Mouse (Mus musculus): Measurements from ENCODE around the gene Tll2. TPM values are rescaled to one million over a fixed set of nuclear protein-coding genes. Genes with fewer than 3 reads are reported as not detected.

Gene Tll2
- polyA plus RNA-seq, 1 experiment from 2014 or later = not detected

DNA sequence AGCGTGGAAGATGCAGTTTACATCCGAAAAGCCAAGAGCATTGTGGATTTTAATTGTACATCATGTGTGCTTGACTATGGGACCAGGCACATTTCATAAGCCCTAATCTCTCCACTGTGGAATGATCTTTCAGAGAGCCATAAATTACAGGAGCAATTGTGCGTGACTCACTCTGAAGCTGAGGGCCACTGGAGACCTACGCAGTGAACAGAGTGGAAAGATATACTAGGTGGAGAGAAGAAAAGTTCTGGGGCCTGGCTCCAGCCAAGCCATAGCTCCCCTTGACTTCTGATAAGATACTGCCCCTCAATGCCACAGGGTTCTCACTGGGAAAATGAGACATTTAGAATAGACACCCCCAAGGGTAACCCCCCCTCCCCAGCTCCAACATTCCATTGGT, 13.7 kb downstream of the Tll2 start:
- peaks cover 6% of the 10 kb centered on the region; the same call in 1 of the 2 replicates for H3K4me1 ChIP-seq (replicated peaks; ENCODE audit: insufficient read depth, low read length)
- no peak overlapping the region for H3K9ac ChIP-seq (ENCODE audit: low read depth, low read length)
- ATAC-seq (replicated peaks; ENCODE audit: low FRiP score, low read depth) (no peak), DNase-seq (ENCODE audit: low spot score) (no peak)
- no peak overlapping the region for H3K27ac ChIP-seq
- no peaks in the 10 kb centered on the region for H3K9me3 ChIP-seq (replicated peaks; ENCODE audit: low read length)
- no peaks in the 10 kb centered on the region for H3K27me3 ChIP-seq (ENCODE audit: insufficient read depth, low read length)
- no peaks in the 10 kb centered on the region for H3K36me3 ChIP-seq (ENCODE audit: insufficient read depth, low read length)
- H3K4me3 ChIP-seq (replicated peaks; ENCODE audit: low read depth, low read length) = no peak overlapping the region
- TF ChIP-seq CTCF (IDR thresholded peaks at IDR 0.05; ENCODE audit: low read depth) = no peak
- no peak overlapping the region for H3K4me2 ChIP-seq (ENCODE audit: low read length)
- 50% methylated on average over 4 of the region's 4 CpGs for WGBS

DNA sequence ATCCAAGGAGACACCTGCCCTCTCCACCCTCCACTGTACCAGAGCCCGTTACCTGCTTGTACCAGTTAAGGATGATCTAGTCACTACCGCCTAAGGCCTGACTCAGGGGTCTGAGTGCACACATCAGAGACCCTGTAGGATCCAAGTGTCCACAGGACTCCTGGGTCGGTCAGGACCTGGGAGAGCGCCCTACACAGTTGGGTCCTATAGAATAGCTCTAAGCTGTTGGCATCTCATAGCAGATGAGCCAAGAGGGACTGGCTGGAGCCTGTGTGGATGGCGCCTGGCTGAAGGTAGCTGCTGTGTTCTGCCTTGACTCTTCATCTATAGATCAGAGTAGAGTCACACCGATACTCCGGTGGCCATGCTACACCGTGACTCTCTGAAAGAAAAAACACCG, 14.9 kb downstream of the Tll2 start:
- ATAC-seq (replicated peaks; ENCODE audit: low FRiP score, low read depth) (no peak; the same call in 1 of the 2 replicates), DNase-seq (ENCODE audit: low spot score) (peak; percentile 59)
- Histone ChIP-seq H3K4me3 (replicated peaks; ENCODE audit: low read depth, low read length) (no peak overlapping the region), H3K4me2 (ENCODE audit: low read length) (no peak overlapping the region), H3K9me3 (replicated peaks; ENCODE audit: low read length) (no peaks in the 10 kb centered on the region), H3K27me3 (ENCODE audit: insufficient read depth, low read length) (no peaks in the 10 kb centered on the region), H3K9ac (ENCODE audit: low read depth, low read length) (no peak overlapping the region), H3K36me3 (ENCODE audit: insufficient read depth, low read length) (no peaks in the 10 kb centered on the region), H3K4me1 (replicated peaks; ENCODE audit: insufficient read depth, low read length) (peaks cover 6% of the 10 kb centered on the region; the same call in 1 of the 2 replicates), H3K27ac (no peak overlapping the region)
- TF ChIP-seq CTCF (IDR thresholded peaks at IDR 0.05; ENCODE audit: low read depth) = no peak
- WGBS = 82% methylated on average over 9 of the region's 9 CpGs

DNA sequence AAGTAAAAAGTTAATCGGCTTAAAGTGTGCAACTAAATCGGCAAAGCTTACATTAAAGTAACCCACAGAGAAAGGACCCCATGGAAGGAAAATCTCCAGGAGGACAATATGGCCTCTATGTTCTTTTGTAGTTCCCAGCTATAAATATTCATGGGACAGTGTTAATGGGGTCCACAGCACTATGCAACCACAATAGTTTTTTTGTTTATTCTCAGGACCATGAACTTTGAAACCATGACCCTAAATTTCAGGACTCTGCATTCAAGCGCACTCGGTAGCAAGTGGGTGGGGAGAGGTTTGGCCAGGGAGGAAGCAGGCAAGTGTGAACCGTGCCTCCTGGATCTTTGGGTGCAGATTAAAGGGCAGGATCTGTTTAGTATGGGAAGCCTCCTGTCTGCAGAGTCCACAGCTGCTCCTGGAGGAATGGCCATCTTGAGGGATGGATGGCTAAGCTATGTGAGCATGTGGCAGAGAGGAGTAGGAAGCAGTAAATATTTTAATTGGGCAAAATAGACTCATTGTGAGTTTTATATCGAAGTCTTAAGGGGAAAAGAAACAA, 15.7 kb downstream of the Tll2 start:
- Histone ChIP-seq H3K9me3 (replicated peaks; ENCODE audit: low read length) (no peaks in the 10 kb centered on the region), H3K4me1 (replicated peaks; ENCODE audit: insufficient read depth, low read length) (peaks cover 6% of the 10 kb centered on the region; the same call in 1 of the 2 replicates), H3K9ac (ENCODE audit: low read depth, low read length) (no peak overlapping the region), H3K4me3 (replicated peaks; ENCODE audit: low read depth, low read length) (no peak overlapping the region), H3K4me2 (ENCODE audit: low read length) (no peak overlapping the region), H3K36me3 (ENCODE audit: insufficient read depth, low read length) (no peaks in the 10 kb centered on the region), H3K27me3 (ENCODE audit: insufficient read depth, low read length) (no peaks in the 10 kb centered on the region), H3K27ac (no peak overlapping the region)
- 54% methylated on average over 6 of the region's 6 CpGs for WGBS
- ATAC-seq (replicated peaks; ENCODE audit: low FRiP score, low read depth) = no peak
- no peak for TF ChIP-seq CTCF (IDR thresholded peaks at IDR 0.05; ENCODE audit: low read depth)
- no peak for DNase-seq (ENCODE audit: low spot score)

DNA sequence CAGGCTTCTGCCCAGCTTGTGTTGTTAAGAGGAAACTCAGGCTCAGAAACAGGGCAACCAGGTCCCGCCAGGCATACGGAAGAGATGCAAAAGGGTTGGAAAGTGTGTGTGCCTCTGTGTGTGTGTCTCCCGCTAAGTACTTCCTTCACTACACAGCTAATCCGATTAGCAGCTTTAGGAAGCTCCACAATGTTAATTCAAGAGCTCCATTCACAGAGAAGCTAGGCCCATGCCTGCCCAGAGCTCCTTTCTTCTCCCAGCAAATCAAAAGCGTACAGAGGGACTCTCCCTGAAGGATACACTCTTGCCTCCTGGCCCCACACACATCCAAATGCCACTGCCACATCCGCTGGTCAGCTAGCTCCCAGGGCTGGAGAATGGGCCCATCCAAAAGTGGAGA, 29.3 kb downstream of the Tll2 start:
- TF ChIP-seq CTCF (IDR thresholded peaks at IDR 0.05; ENCODE audit: low read depth) = no peak
- ATAC-seq (replicated peaks; ENCODE audit: low FRiP score, low read depth) (no peak), DNase-seq (ENCODE audit: low spot score) (no peak)
- Histone ChIP-seq H3K9ac (ENCODE audit: low read depth, low read length) (no peak overlapping the region), H3K27me3 (ENCODE audit: insufficient read depth, low read length) (no peaks in the 10 kb centered on the region), H3K4me3 (replicated peaks; ENCODE audit: low read depth, low read length) (no peak overlapping the region), H3K27ac (no peak overlapping the region), H3K4me1 (replicated peaks; ENCODE audit: insufficient read depth, low read length) (no peaks in the 10 kb centered on the region), H3K36me3 (ENCODE audit: insufficient read depth, low read length) (no peaks in the 10 kb centered on the region), H3K9me3 (replicated peaks; ENCODE audit: low read length) (no peaks in the 10 kb centered on the region), H3K4me2 (ENCODE audit: low read length) (no peak overlapping the region)
- 57% methylated on average over 6 of the region's 6 CpGs for WGBS

DNA sequence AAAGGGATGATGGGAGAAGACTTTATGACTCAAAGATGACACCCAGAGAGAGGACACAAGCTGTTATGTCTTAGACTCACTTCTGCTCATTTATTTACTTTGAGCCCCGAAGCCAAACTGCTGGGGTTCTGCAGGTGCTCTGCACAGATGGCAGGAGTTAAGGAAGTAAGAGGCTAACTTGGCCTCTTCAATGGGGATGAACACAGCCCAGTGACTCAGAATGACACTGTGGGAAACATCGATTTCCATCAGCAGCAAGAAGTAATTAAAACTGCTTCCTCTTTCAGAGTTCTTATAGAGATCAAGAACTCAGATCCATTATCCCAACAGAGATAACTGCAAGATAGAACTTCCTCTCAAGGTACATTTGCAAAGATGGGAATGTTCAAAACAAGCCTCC, 29.8 kb downstream of the Tll2 start:
- ATAC-seq (replicated peaks; ENCODE audit: low FRiP score, low read depth) (no peak), DNase-seq (ENCODE audit: low spot score) (no peak)
- Histone ChIP-seq H3K27ac (no peak overlapping the region), H3K27me3 (ENCODE audit: insufficient read depth, low read length) (no peaks in the 10 kb centered on the region), H3K4me1 (replicated peaks; ENCODE audit: insufficient read depth, low read length) (no peaks in the 10 kb centered on the region), H3K9me3 (replicated peaks; ENCODE audit: low read length) (no peaks in the 10 kb centered on the region), H3K4me3 (replicated peaks; ENCODE audit: low read depth, low read length) (no peak overlapping the region), H3K4me2 (ENCODE audit: low read length) (no peak overlapping the region), H3K9ac (ENCODE audit: low read depth, low read length) (no peak overlapping the region), H3K36me3 (ENCODE audit: insufficient read depth, low read length) (no peaks in the 10 kb centered on the region)
- 71% methylated on average over 2 of the region's 2 CpGs for WGBS
- TF ChIP-seq CTCF (IDR thresholded peaks at IDR 0.05; ENCODE audit: low read depth) = no peak

DNA sequence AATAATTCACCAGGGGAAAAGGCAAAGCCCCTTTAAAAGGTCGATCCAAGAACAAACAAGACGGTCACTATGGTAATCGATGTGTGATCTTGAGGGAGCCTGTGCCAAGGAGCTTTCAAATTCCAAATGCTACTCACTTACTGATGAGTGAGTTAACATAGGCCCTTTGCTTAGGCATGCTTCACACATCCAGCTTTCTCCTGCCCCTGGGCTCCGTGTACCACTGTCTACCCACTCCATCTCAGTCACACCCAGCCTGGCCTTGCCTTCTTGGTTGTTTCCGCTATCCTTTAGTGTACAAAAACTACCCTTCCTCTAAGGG, 40.8 kb downstream of the Tll2 start:
- 79% methylated on average over 5 of the region's 5 CpGs for WGBS
- Histone ChIP-seq H3K27ac (no peak overlapping the region), H3K4me2 (ENCODE audit: low read length) (no peak overlapping the region), H3K4me1 (replicated peaks; ENCODE audit: insufficient read depth, low read length) (no peaks in the 10 kb centered on the region), H3K4me3 (replicated peaks; ENCODE audit: low read depth, low read length) (no peak overlapping the region), H3K9me3 (replicated peaks; ENCODE audit: low read length) (no peaks in the 10 kb centered on the region), H3K36me3 (ENCODE audit: insufficient read depth, low read length) (no peaks in the 10 kb centered on the region), H3K9ac (ENCODE audit: low read depth, low read length) (no peak overlapping the region), H3K27me3 (ENCODE audit: insufficient read depth, low read length) (no peaks in the 10 kb centered on the region)
- no peak for TF ChIP-seq CTCF (IDR thresholded peaks at IDR 0.05; ENCODE audit: low read depth)
- DNase-seq (ENCODE audit: low spot score) = no peak
- ATAC-seq (replicated peaks; ENCODE audit: low FRiP score, low read depth) = no peak
